Mouse (Mus musculus) embryonic fibroblast, embryonic 13.5 days (primary cell): ENCODE results near the gene Zhx3.

Source experiments
- CTCF ChIP-seq: IDR thresholded peaks from 2 replicates; pipeline ENCODE4 v1.5.1; 2011; ENCODE audit warnings: mild to moderate bottlenecking, control low read depth, low read length, moderate library complexity, borderline replicate concordance; ENCODE audit not compliant: insufficient read depth
- POLR2A ChIP-seq: IDR thresholded peaks from 2 replicates; pipeline ENCODE4 v1.6.1; 2011; ENCODE audit warnings: low read depth, mild to moderate bottlenecking, control low read depth, low read length, moderate library complexity

- TF ChIP-seq POLR2A (no peak), CTCF (no peak)
Measured at GRCm38 (mm10) chr2:160718811-160719210, 154.0 kb downstream of the Zhx3 start.
